Mouse (Mus musculus) hindbrain, embryonic 15.5 days (tissue): ENCODE measurements at regions not wholly inside any gene's neighbourhood (a gene's known extent, or its start where the extent isn't known, plus 50 kb on each side); places are given as distances from the start of the nearest gene placed in this dataset.
"Not testable (repeated sequence)": the region's sequence is repeated elsewhere in the genome, so short reads cannot be mapped to it uniquely, and the experiment has no call there.

Source experiments
- ATAC-seq: fragments of 200-750 bp; cut with Nextera tagmentation; 2 replicates; pipeline ENCODE4 v1.8.0; 2017; ENCODE audit warnings: low read depth, moderate number of reproducible peaks, moderate TSS enrichment; ENCODE audit not compliant: low FRiP score
- H3K27ac ChIP-seq: fragments of 300-500 bp; sonication (generic); replicated peaks from 2 replicates; pipeline ENCODE4 v1.5.1; 2015; ENCODE audit warnings: mild to moderate bottlenecking, inconsistent platforms
- H3K27me3 ChIP-seq: fragments of 300-500 bp; sonication (generic); 2 replicates; pipeline ENCODE4 v1.6.1; 2015; ENCODE audit warnings: control low read depth, inconsistent platforms
- H3K36me3 ChIP-seq: fragments of 300-500 bp; sonication (generic); 2 replicates; pipeline ENCODE4 v1.6.1; 2015; ENCODE audit warnings: control low read depth, inconsistent platforms
- H3K4me1 ChIP-seq: fragments of 300-500 bp; sonication (generic); replicated peaks from 2 replicates; pipeline ENCODE4 v1.6.1; 2015; ENCODE audit warnings: control low read depth, inconsistent platforms
- H3K4me2 ChIP-seq: fragments of 300-500 bp; sonication (generic); 2 replicates; pipeline ENCODE4 v1.6.1; 2015; ENCODE audit warnings: moderate library complexity, mild to moderate bottlenecking, inconsistent platforms
- H3K4me3 ChIP-seq: fragments of 300-500 bp; sonication (generic); 2 replicates; pipeline ENCODE4 v1.5.1; 2015; ENCODE audit warnings: mild to moderate bottlenecking, inconsistent platforms
- H3K9ac ChIP-seq: fragments of 300-500 bp; sonication (generic); 2 replicates; pipeline ENCODE4 v1.6.1; 2015; ENCODE audit warnings: inconsistent platforms
- H3K9me3 ChIP-seq: fragments of 300-500 bp; sonication (generic); 2 replicates; pipeline ENCODE4 v1.6.1; 2016; ENCODE audit warnings: control low read depth, inconsistent platforms
- WGBS: fragments of 180-500 bp; shearing (Covaris S2); methylation state at CpG from one replicate; pipeline ENCODE4 v1.1.7; 2015; 5-methylcytosine and 5-hydroxymethylcytosine counted together

GRCm38 (mm10) chr7:52732161-52732560 lies 716.6 kb upstream of the 1700015G11Rik start:
- WGBS: 21% methylated on average over 1 of the region's 1 CpGs
- not testable (repeated sequence) for H3K4me2 ChIP-seq, H3K36me3 ChIP-seq, H3K9ac ChIP-seq, H3K4me3 ChIP-seq, H3K27ac ChIP-seq, ATAC-seq, H3K27me3 ChIP-seq, H3K4me1 ChIP-seq, H3K9me3 ChIP-seq

GRCm38 (mm10) chr7:52726236-52726905 lies 710.8 kb upstream of the 1700015G11Rik start:
- no peak for ATAC-seq
- Histone ChIP-seq H3K4me1 (no peaks in the 10 kb centered on the region), H3K36me3 (no peaks in the 10 kb centered on the region), H3K27me3 (no peaks in the 10 kb centered on the region), H3K27ac (no peak overlapping the region), H3K9ac (no peak overlapping the region), H3K9me3 (no peaks in the 10 kb centered on the region), H3K4me2 (no peak overlapping the region), H3K4me3 (no peak overlapping the region)
- WGBS: 72% methylated on average over 2 of the region's 2 CpGs

DNA sequence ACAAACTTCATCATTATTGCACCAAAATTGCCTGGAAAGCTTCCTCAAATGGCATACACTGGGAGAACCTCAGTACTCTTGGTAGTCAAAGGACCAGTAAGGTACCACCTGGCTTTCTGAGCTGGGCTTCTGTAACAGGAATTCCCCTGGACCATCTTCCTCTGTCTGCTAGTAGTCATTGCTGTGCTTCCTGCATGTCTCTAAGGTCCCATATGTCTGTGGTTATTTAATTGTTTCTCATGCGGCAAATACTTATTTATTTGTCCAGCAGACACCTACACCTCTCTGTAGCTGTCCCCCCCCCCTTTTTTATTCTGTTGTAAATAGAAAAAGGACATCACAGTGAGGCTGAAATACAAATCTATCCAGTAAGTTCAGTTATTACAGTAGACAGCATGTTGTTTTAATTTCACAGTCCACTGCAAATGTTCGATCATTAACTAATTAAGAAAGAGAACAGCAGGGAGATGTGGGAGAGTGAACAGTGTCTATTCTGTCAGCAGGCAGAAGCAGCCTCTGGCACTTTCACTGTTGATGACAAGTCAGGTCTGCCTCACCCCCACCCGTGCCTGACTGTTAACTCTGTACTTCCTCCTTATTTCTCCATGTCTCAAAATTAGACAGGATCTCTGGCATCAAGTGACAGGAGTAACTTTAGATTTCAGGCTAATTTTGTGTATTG lies 687.1 kb upstream of the 1700015G11Rik start:
- Histone ChIP-seq H3K4me1 (peaks cover 4% of the 10 kb centered on the region; the same call in 1 of the 2 replicates), H3K27me3 (no peaks in the 10 kb centered on the region), H3K9me3 (no peaks in the 10 kb centered on the region), H3K36me3 (no peaks in the 10 kb centered on the region), H3K4me2 (no peak overlapping the region), H3K27ac (peak overlapping the region; percentile 25; the same call in 1 of the 2 replicates), H3K4me3 (no peak overlapping the region), H3K9ac (no peak overlapping the region)
- peak; percentile 90 for ATAC-seq
- 44% methylated on average over 3 of the region's 3 CpGs for WGBS

DNA sequence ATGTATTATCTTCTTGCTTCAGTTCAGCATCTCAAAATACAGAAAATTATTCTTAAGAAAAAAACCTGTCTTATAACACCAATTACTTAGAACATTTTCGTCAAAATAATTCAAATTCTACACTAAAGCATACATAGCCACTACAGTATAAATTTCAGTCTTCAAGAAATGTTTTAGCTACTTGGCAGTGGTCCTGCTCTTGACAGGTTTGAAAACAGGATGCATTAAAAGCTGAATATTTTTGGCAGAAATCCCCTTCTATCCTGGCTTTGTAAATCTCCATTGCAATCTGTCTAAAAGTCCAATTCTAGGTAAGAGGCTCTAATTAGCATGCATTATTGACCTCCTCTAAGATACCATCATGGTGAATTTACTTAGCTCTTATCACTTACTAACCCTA lies 652.8 kb upstream of the 1700015G11Rik start:
- Histone ChIP-seq H3K4me2 (no peak overlapping the region), H3K27ac (no peak overlapping the region), H3K36me3 (no peaks in the 10 kb centered on the region), H3K4me3 (no peak overlapping the region), H3K9ac (no peak overlapping the region), H3K9me3 (no peaks in the 10 kb centered on the region), H3K4me1 (no peaks in the 10 kb centered on the region), H3K27me3 (no peaks in the 10 kb centered on the region)
- 77% methylated on average over 1 of the region's 1 CpGs for WGBS
- ATAC-seq: no peak
